Mouse (Mus musculus) lung, adult 2 months (tissue): ENCODE measurements around the gene Nrxn3. TPM values are rescaled to one million over a fixed set of nuclear protein-coding genes. Genes with fewer than 3 reads are reported as not detected.

ENCODE experiments used
- DNase-seq: peaks from one replicate; pipeline ENCODE4 v3.0.0; 2022
- H3K4me1 ChIP-seq: fragments of 200-500 bp; 2 replicates; pipeline ENCODE4 v1.6.1; 2011; ENCODE audit warnings: low read length; ENCODE audit not compliant: control insufficient read depth, insufficient read depth
- H3K4me3 ChIP-seq: fragments of 200-500 bp; replicated peaks from 2 replicates; pipeline ENCODE3; 2011; ENCODE audit warnings: low read depth, mild to moderate bottlenecking, control low read depth, low read length; ENCODE audit errors: extremely low read depth
- CTCF ChIP-seq: fragments of 200-500 bp; IDR thresholded peaks from 2 replicates; pipeline ENCODE4 v1.5.1; 2011; ENCODE audit warnings: mild to moderate bottlenecking, low read length, control low read depth; ENCODE audit not compliant: insufficient read depth
- POLR2A ChIP-seq: fragments of 200-500 bp; IDR thresholded peaks from 2 replicates; pipeline ENCODE4 v1.6.1; 2011; ENCODE audit warnings: low read depth, mild to moderate bottlenecking, control low read depth, low read length, borderline replicate concordance; ENCODE audit errors: extremely low read depth
- WGBS: fragments of 180-500 bp; shearing (Covaris S2); methylation state at CpG from one replicate; pipeline ENCODE4 v1.1.7; 2018; 5-methylcytosine and 5-hydroxymethylcytosine counted together
- polyA plus RNA-seq: library from polyadenylated mRNA; depleted of rRNA; stranded (reverse); fragments of >200 nt; gene quantifications from 2 replicates; pipeline ENCODE4 v1.2.3, GENCODE M21; 2012

The Nrxn3 gene
- polyA plus RNA-seq, 1 experiment: 0.30 TPM

- TF ChIP-seq POLR2A (no peak), CTCF (no peak)
- no peak overlapping the region for H3K4me3 ChIP-seq
- DNase-seq: no peak
- no peaks in the 10 kb centered on the region for H3K4me1 ChIP-seq
- 70% methylated on average over 9 of the region's 9 CpGs for WGBS
These were observed 1094.5 kb downstream of the Nrxn3 start for GRCm38 (mm10) chr12:89817072-89817773.

GRCm38 (mm10) chr12:89818200-89818599 is 1095.5 kb downstream of the Nrxn3 start:
- Histone ChIP-seq H3K4me3 (no peak overlapping the region), H3K4me1 (no peaks in the 10 kb centered on the region)
- TF ChIP-seq POLR2A: no peak
- TF ChIP-seq CTCF: no peak
- 57% methylated on average over 2 of the region's 2 CpGs for WGBS
- no peak for DNase-seq

GRCm38 (mm10) chr12:89822141-89822540 is 1099.5 kb downstream of the Nrxn3 start:
- no peak for DNase-seq
- 51% methylated on average over 4 of the region's 4 CpGs for WGBS
- TF ChIP-seq POLR2A (no peak), CTCF (no peak)
- Histone ChIP-seq H3K4me3 (no peak overlapping the region), H3K4me1 (no peaks in the 10 kb centered on the region)

- 69% methylated on average over 2 of the region's 2 CpGs for WGBS
- Histone ChIP-seq H3K4me3 (no peak overlapping the region), H3K4me1 (no peaks in the 10 kb centered on the region)
- DNase-seq: no peak
- TF ChIP-seq CTCF (no peak), POLR2A (no peak)
These were observed 1107.3 kb downstream of the Nrxn3 start for GRCm38 (mm10) chr12:89829927-89830326.

GRCm38 (mm10) chr12:89830350-89830749 is 1107.7 kb downstream of the Nrxn3 start:
- no peak for DNase-seq
- Histone ChIP-seq H3K4me1 (no peaks in the 10 kb centered on the region), H3K4me3 (no peak overlapping the region)
- TF ChIP-seq POLR2A (no peak), CTCF (no peak)
- 77% methylated on average over 5 of the region's 5 CpGs for WGBS

- TF ChIP-seq CTCF: no peak
- TF ChIP-seq POLR2A: no peak
- Histone ChIP-seq H3K4me3 (no peak overlapping the region), H3K4me1 (no peaks in the 10 kb centered on the region)
- WGBS: 80% methylated on average over 6 of the region's 6 CpGs
- no peak for DNase-seq
These were observed 1108.6 kb downstream of the Nrxn3 start for GRCm38 (mm10) chr12:89831300-89831699.

GRCm38 (mm10) chr12:89836271-89836670 is 1113.6 kb downstream of the Nrxn3 start:
- DNase-seq: no peak
- TF ChIP-seq POLR2A (no peak), CTCF (no peak)
- no peaks in the 10 kb centered on the region for H3K4me1 ChIP-seq
- no peak overlapping the region for H3K4me3 ChIP-seq
- WGBS: 43% methylated on average over 3 of the region's 3 CpGs

GRCm38 (mm10) chr12:89842861-89843260 is 1120.2 kb downstream of the Nrxn3 start:
- no peak for DNase-seq
- Histone ChIP-seq H3K4me1 (no peaks in the 10 kb centered on the region), H3K4me3 (no peak overlapping the region)
- WGBS: 89% methylated on average over 1 of the region's 1 CpGs
- TF ChIP-seq CTCF (no peak), POLR2A (no peak)

- Histone ChIP-seq H3K4me1 (no peaks in the 10 kb centered on the region), H3K4me3 (no peak overlapping the region)
- DNase-seq: no peak
- 30% methylated on average over 1 of the region's 1 CpGs for WGBS
- TF ChIP-seq CTCF (no peak), POLR2A (no peak)
These were observed 1125.4 kb downstream of the Nrxn3 start for GRCm38 (mm10) chr12:89848116-89848515.

GRCm38 (mm10) chr12:89854355-89854754 is 1131.7 kb downstream of the Nrxn3 start:
- no peak for DNase-seq
- Histone ChIP-seq H3K4me1 (no peaks in the 10 kb centered on the region), H3K4me3 (no peak overlapping the region)
- WGBS: 70% methylated on average over 4 of the region's 4 CpGs
- TF ChIP-seq POLR2A (no peak), CTCF (no peak)

GRCm38 (mm10) chr12:89867124-89867523 is 1144.4 kb downstream of the Nrxn3 start:
- no peaks in the 10 kb centered on the region for H3K4me1 ChIP-seq
- TF ChIP-seq CTCF: no peak
- H3K4me3 ChIP-seq: no peak overlapping the region
- no peak for DNase-seq
